Mouse (Mus musculus) spleen, postnatal 4 days (tissue): ENCODE results near the gene Napsa.
A peak's percentile ranks its signal among the peaks of the same experiment; 100 is the strongest.

Experiments used
- DNase-seq, 2 experiments: peaks; one replicate each; pipeline ENCODE4 v3.0.0; 2022; ENCODE audit warnings: low spot score in 2 of 2

Gene Napsa

DNA sequence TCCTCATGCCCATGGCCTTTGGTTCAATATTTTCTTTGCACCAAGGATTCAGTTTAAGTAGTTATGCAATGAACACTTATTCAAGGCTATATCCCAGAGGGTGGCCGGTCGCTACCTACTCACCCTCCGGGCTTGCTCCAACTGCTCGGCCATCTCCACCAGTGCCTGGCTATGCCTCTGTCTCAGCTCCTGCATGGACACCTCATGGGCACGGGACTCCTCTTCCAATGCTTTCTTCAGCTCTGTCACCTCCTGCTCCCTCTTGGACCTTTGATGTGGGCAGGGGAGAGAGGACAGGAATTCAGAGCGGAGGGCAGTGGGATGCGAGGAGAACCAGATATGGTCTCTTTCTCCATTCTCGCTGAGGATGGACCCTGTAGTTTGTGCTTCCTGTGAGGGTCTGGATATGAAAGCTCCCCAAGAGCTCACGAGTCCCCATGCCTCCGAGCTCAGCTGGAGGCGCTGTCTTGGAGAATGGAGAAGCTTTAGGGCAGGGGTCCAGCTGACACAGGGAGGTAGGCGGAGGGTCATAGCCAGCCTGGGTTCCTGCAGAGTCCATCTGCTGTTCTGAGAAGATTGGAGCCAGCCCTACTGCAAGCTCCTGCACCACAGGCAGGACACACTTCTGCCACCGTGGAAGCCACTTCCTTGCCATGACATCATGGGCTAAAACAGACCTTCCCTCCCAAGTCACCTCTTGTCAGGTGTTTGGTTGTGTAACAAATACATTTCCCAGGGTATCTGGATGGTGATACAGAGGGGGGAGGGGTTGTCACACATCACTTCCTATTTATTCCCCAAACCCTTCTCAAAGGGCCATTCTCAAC is 53.3 kb downstream of the Napsa start:
- DNase-seq, result no peak

DNA sequence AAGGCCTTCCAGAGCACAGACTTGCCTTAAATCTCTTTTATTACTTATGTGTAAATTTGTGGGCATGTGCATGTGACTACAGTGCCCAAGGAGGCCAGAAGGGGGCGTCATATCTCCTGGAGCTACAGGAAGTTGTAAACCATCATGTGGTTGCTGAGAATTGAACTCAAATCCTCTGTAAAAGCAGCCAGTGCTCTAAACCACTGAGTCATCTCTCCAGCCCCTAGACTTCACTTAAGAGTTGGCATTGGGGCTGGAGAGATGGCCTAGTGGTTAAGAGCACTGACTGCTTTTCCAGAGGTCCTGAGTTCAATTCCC is 53.8 kb downstream of the Napsa start:
- DNase-seq, result no peak

DNA sequence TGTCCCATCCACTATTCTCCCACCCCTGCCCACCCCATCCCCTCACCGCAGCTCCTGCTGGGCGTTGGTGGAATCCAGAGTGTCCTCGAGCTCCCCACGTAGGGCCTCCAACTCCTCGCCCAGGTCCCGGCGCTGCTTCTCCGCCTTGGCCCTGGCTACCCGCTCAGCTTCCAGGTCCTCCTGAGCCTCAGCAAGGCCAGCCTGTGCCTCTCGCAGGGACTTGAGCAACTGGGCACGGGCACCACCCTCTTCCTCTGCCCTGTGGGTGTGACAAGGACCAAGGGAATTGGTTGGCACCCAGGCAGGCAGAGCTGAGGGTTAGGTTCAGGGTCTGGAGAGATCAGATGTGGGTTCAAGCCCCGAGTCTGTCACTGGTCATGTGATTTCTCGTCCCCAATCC is 54.8 kb downstream of the Napsa start:
- no peak for DNase-seq

DNA sequence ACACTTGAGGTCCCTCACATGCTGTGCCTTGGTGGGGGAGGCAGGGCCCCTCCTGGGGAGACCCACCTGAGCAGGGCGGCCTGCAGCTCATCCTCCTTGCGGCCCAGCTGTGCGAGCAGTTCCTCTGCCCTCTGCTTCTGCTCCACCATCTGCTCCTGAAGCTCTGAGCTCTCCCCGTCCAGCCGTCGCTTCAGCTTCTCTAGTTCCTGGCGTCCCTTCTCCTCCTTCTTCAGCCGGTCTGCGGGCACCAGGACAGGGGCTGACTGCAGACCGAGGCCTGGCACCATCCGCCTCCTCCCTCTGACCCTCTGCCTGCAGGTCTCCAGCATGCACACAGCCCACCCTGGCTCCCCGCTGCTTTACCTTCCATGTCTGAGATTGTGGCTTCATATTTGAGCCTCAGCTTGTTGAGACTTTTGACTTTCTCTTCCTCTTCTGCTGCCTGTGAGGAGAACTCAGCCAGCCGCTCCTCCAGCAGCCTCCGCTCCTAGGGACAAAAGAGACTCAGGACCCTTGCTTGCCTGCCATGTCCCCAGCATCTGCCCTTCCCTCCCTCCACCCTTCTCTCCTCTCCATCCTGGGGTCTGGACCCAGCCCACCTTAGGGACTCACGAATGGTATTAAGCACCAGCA is 56.3 kb downstream of the Napsa start:
- DNase-seq, result no peak

DNA sequence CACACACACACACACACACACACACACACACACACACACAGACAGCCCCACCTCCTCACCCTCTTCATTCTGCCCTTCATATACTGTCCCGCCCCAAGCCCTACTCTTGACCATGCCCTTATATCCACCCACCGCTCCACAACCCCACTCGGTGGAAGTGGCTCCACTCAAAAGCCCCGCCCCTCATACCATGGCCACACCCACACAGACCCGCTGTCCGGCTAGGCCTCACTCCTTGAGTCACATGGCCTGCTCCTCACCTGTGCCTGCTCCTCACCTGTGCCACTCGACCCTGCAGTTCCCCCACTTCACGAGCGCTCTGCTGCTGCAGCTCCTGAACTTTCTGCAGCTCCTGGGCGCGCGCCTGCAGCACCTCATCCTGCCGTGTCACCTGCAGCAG is 58.3 kb downstream of the Napsa start:
- DNase-seq, result no peak

DNA sequence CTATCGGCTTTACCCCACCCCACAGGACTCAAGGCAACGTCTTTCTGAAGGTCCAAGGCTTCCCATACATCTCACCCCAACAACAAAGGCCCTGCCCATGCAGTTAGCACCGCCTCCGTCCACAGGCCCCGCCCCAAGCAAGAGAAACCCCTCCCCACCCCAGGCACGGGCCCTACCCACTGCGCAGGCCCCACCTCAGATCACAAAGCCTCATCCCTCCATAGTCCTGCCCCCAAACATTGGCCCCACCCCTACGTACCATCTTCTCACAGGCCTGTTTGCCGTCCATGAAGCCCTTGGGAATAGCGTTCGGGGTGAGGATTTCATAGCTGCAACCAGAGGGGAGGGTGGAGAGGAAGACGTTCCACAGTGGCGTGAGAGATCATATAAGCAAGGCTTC is 60.5 kb downstream of the Napsa start:
- DNase-seq, result no peak

DNA sequence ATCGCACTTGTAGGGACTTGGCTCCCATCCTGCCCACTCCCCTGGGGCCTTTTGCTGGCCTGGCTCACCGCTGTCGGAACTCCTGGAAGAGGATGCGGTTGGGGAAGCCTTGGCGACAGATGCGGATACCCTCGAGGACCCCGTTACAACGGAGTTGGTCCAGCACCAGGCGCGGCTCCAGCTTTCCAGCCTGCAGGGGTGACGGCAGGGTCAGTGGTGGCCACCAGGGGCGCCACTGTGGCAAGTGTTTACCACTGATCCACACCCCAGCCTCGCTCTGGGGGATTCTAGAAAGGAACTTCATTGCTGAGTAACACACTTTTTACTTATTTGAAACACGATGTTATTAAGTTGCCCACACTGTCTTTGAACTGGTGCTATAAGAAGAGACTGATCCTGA is 61.2 kb downstream of the Napsa start:
- DNase-seq, result peak in 1 of 2 experiments; percentile 65
